Comparison of ENCODE assay signal across 18 mouse cellular contexts in genomic region chr19:10143667-10144066, GRCm38 (mm10). TPM values are rescaled to one million over a fixed set of nuclear protein-coding genes. Genes with fewer than 3 reads are reported as not detected.
DNase-seq lines count a peak whose midpoint lies in the region; ATAC-seq and TF ChIP-seq lines count a peak whose summit lies in the region.
"Had no signal": no experiment of that assay in that cellular context is flagged by ENCODE, and none has a peak within 500 bp of the region (broad histone marks: within the 10 kb centered on the region; RNA-seq: fewer than 3 reads in every experiment).

No protein-coding gene starts in this region.

- no peak overlapping the region for H3K4me2 ChIP-seq in forebrain, embryonic 11.5 days (ENCODE audit: low read depth, low read length, severe bottlenecking)
- no peak overlapping the region for H3K4me2 ChIP-seq in forebrain, embryonic 15.5 days (replicated peaks)
- no peak overlapping the region for H3K4me2 ChIP-seq in midbrain, embryonic 11.5 days
- H3K4me2 ChIP-seq in midbrain, embryonic 15.5 days: no peak overlapping the region
- no peak overlapping the region for H3K4me2 ChIP-seq in midbrain, embryonic 13.5 days (replicated peaks)
- H3K4me2 ChIP-seq: embryonic facial prominence, embryonic 13.5 days; hindbrain, embryonic 15.5 days; liver, embryonic 13.5 days had no signal

- H3K4me3 ChIP-seq in forebrain, embryonic 11.5 days (ENCODE audit: low read depth, low read length): no peak overlapping the region
- no peak overlapping the region for H3K4me3 ChIP-seq in forebrain, embryonic 15.5 days
- H3K4me3 ChIP-seq in midbrain, embryonic 11.5 days (ENCODE audit: low read depth, low read length): no peak overlapping the region
- no peak overlapping the region for H3K4me3 ChIP-seq in midbrain, embryonic 15.5 days
- H3K4me3 ChIP-seq in midbrain, embryonic 13.5 days (replicated peaks): no peak overlapping the region
- H3K4me3 ChIP-seq: embryonic facial prominence, embryonic 13.5 days; heart, adult 2 months; hindbrain, embryonic 15.5 days; liver, embryonic 13.5 days; myocyte had no signal

- intact Hi-C loops in left cerebral cortex, postnatal 14 days (cut with DNase I): no loop called here

- DNase-seq in forebrain, embryonic 11.5 days (ENCODE audit: low spot score): no peak
- DNase-seq in midbrain, embryonic 11.5 days (ENCODE audit: low spot score, missing footprints): peak; percentile 85
- DNase-seq in brain, embryonic 14.5 days (ENCODE audit: low read depth): peak; percentile 60
- no peak for DNase-seq in adrenal gland, adult (ENCODE audit: inconsistent age in 2 of 2, low spot score in 1 of 2)
- DNase-seq in left cerebral cortex, postnatal 14 days (ENCODE audit: low spot score in 2 of 2): no peak
- DNase-seq: cerebellum, postnatal 14 days; gastrocnemius, postnatal 10 days; heart, adult 2 months; liver, embryonic 13.5 days; right cerebral cortex, postnatal 25 days had no signal

- ATAC-seq in forebrain, embryonic 11.5 days (replicated peaks; ENCODE audit: low FRiP score): peak; percentile 51; the same call in 1 of the 2 replicates
- no peak for ATAC-seq in forebrain, embryonic 15.5 days (replicated peaks)
- ATAC-seq in midbrain, embryonic 11.5 days (ENCODE audit: low FRiP score): 0 out of 2 replicates have a peak, but pooled peaks have one; percentile 27
- ATAC-seq in midbrain, embryonic 15.5 days (replicated peaks): no peak
- peak; percentile 56; the same call in 1 of the 2 replicates for ATAC-seq in midbrain, embryonic 13.5 days
- ATAC-seq: intestine, postnatal 0 days had no signal

- TF ChIP-seq CTCF in brain, embryonic 14.5 days (IDR thresholded peaks at IDR 0.05; ENCODE audit: borderline replicate concordance, extremely low read depth, insufficient read depth, insufficient read length): no peak

- no peaks in the 10 kb centered on the region for H3K4me1 ChIP-seq in forebrain, embryonic 11.5 days (replicated peaks; ENCODE audit: control insufficient read depth, insufficient read depth, low read length)
- H3K4me1 ChIP-seq in forebrain, embryonic 15.5 days: no peaks in the 10 kb centered on the region
- H3K4me1 ChIP-seq in midbrain, embryonic 11.5 days (ENCODE audit: control insufficient read depth, insufficient read depth, low read length): peaks cover 5% of the 10 kb centered on the region; the same call in 1 of the 2 replicates
- H3K4me1 ChIP-seq in midbrain, embryonic 15.5 days: no peaks in the 10 kb centered on the region
- H3K4me1 ChIP-seq in midbrain, embryonic 13.5 days (replicated peaks): no peaks in the 10 kb centered on the region
- H3K4me1 ChIP-seq: embryonic facial prominence, embryonic 13.5 days; hindbrain, embryonic 15.5 days had no signal

- no peaks in the 10 kb centered on the region for H3K36me3 ChIP-seq in forebrain, embryonic 11.5 days (ENCODE audit: control insufficient read depth, insufficient read depth, low read length)
- no peaks in the 10 kb centered on the region for H3K36me3 ChIP-seq in forebrain, embryonic 15.5 days
- H3K36me3 ChIP-seq in midbrain, embryonic 11.5 days (ENCODE audit: control insufficient read depth, insufficient read depth, low read length): no peaks in the 10 kb centered on the region
- H3K36me3 ChIP-seq in midbrain, embryonic 15.5 days (replicated peaks): no peaks in the 10 kb centered on the region
- H3K36me3 ChIP-seq in midbrain, embryonic 13.5 days: no peaks in the 10 kb centered on the region
- H3K36me3 ChIP-seq: embryonic facial prominence, embryonic 13.5 days; hindbrain, embryonic 15.5 days; liver, embryonic 13.5 days had no signal

- 35% methylated on average over 2 of the region's 2 CpGs for WGBS in forebrain, embryonic 11.5 days
- 16% methylated on average over 2 of the region's 2 CpGs for WGBS in forebrain, embryonic 15.5 days
- 38% methylated on average over 2 of the region's 2 CpGs for WGBS in midbrain, embryonic 11.5 days
- 19% methylated on average over 2 of the region's 2 CpGs for WGBS in midbrain, embryonic 15.5 days
- 25% methylated on average over 2 of the region's 2 CpGs for WGBS in midbrain, embryonic 13.5 days

- H3K27ac ChIP-seq in forebrain, embryonic 11.5 days (ENCODE audit: low read depth, low read length): no peak overlapping the region
- no peak overlapping the region for H3K27ac ChIP-seq in forebrain, embryonic 15.5 days (replicated peaks)
- no peak overlapping the region for H3K27ac ChIP-seq in midbrain, embryonic 11.5 days (ENCODE audit: low read depth, low read length)
- no peak overlapping the region for H3K27ac ChIP-seq in midbrain, embryonic 15.5 days
- H3K27ac ChIP-seq in midbrain, embryonic 13.5 days: no peak overlapping the region
- H3K27ac ChIP-seq: embryonic facial prominence, embryonic 13.5 days; heart, adult 2 months; hindbrain, embryonic 15.5 days; liver, embryonic 13.5 days had no signal

- no peak overlapping the region for H3K9ac ChIP-seq in forebrain, embryonic 11.5 days (ENCODE audit: low read length)
- H3K9ac ChIP-seq in forebrain, embryonic 15.5 days (replicated peaks): no peak overlapping the region
- H3K9ac ChIP-seq in midbrain, embryonic 11.5 days (ENCODE audit: low read length): no peak overlapping the region
- no peak overlapping the region for H3K9ac ChIP-seq in midbrain, embryonic 15.5 days
- no peak overlapping the region for H3K9ac ChIP-seq in midbrain, embryonic 13.5 days (replicated peaks)
- H3K9ac ChIP-seq: embryonic facial prominence, embryonic 13.5 days; hindbrain, embryonic 15.5 days; liver, embryonic 13.5 days had no signal

- no peak for TF ChIP-seq POLR2A in brain, embryonic 14.5 days (IDR thresholded peaks at IDR 0.05; ENCODE audit: borderline replicate concordance, extremely low read depth, insufficient read depth, insufficient read length, poor library complexity, severe bottlenecking)

- no peaks in the 10 kb centered on the region for H3K9me3 ChIP-seq in forebrain, embryonic 11.5 days (ENCODE audit: control insufficient read depth, low read length)
- no peaks in the 10 kb centered on the region for H3K9me3 ChIP-seq in forebrain, embryonic 15.5 days
- H3K9me3 ChIP-seq in midbrain, embryonic 11.5 days (ENCODE audit: control insufficient read depth, low read length): no peaks in the 10 kb centered on the region
- no peaks in the 10 kb centered on the region for H3K9me3 ChIP-seq in midbrain, embryonic 15.5 days
- H3K9me3 ChIP-seq in midbrain, embryonic 13.5 days: no peaks in the 10 kb centered on the region
- H3K9me3 ChIP-seq: embryonic facial prominence, embryonic 13.5 days; hindbrain, embryonic 15.5 days; liver, embryonic 13.5 days had no signal

- H3K27me3 ChIP-seq in forebrain, embryonic 11.5 days (ENCODE audit: control insufficient read depth, insufficient read depth, low read length): no peaks in the 10 kb centered on the region
- H3K27me3 ChIP-seq in forebrain, embryonic 15.5 days: no peaks in the 10 kb centered on the region
- H3K27me3 ChIP-seq in midbrain, embryonic 11.5 days (ENCODE audit: control insufficient read depth, insufficient read depth, low read length): no peaks in the 10 kb centered on the region
- H3K27me3 ChIP-seq in midbrain, embryonic 15.5 days (replicated peaks): no peaks in the 10 kb centered on the region
- H3K27me3 ChIP-seq in midbrain, embryonic 13.5 days: no peaks in the 10 kb centered on the region
- H3K27me3 ChIP-seq: embryonic facial prominence, embryonic 13.5 days; hindbrain, embryonic 15.5 days; liver, embryonic 13.5 days; Patski had no signal

RNA-seq across cellular contexts. Expression of gene Fads1, which starts 39.0 kb away (rescaled TPM):
- 192 and 196 TPM in 2 replicates for polyA plus RNA-seq in forebrain, embryonic 11.5 days (2014; fragmentation: Nextera tagmentation; extraction: Ambion mirVana)
- 158 and 166 TPM in 2 replicates for polyA plus RNA-seq in forebrain, embryonic 15.5 days (2015; fragmentation: Nextera tagmentation; extraction: Ambion mirVana)
- 152 and 155 TPM in 2 replicates for polyA plus RNA-seq in midbrain, embryonic 11.5 days (2014; fragmentation: Nextera tagmentation; extraction: Ambion mirVana)
- 175 and 182 TPM in 2 replicates for polyA plus RNA-seq in midbrain, embryonic 15.5 days (2015; fragmentation: Nextera tagmentation; extraction: Ambion mirVana)
- polyA plus RNA-seq in brain, embryonic 14.5 days (2012; rRNA removed): 136 and 139 TPM in 2 replicates
- polyA plus RNA-seq in midbrain, embryonic 13.5 days (2015; fragmentation: Nextera tagmentation; extraction: Ambion mirVana): 173 and 178 TPM in 2 replicates
- total RNA-seq in left cerebral cortex, postnatal 14 days (2021): 100 to 1,000 TPM; 155 to 165 TPM

RNA-seq across cellular contexts. Expression of gene Fads2, which starts 42.1 kb away (rescaled TPM):
- polyA plus RNA-seq in forebrain, embryonic 11.5 days (2014; fragmentation: Nextera tagmentation; extraction: Ambion mirVana): 75.9 and 83.8 TPM in 2 replicates
- polyA plus RNA-seq in forebrain, embryonic 15.5 days (2015; fragmentation: Nextera tagmentation; extraction: Ambion mirVana): 164 and 166 TPM in 2 replicates
- polyA plus RNA-seq in midbrain, embryonic 11.5 days (2014; fragmentation: Nextera tagmentation; extraction: Ambion mirVana): 76.4 and 80.5 TPM in 2 replicates
- polyA plus RNA-seq in midbrain, embryonic 15.5 days (2015; fragmentation: Nextera tagmentation; extraction: Ambion mirVana): 215 and 222 TPM in 2 replicates
- polyA plus RNA-seq in brain, embryonic 14.5 days (2012; rRNA removed): 195 and 216 TPM in 2 replicates
- 169 and 173 TPM in 2 replicates for polyA plus RNA-seq in midbrain, embryonic 13.5 days (2015; fragmentation: Nextera tagmentation; extraction: Ambion mirVana)
- total RNA-seq in left cerebral cortex, postnatal 14 days (2021): 100 to 1,000 TPM; 175 to 191 TPM

Comparison
In these comparisons a context has a peak if more than half of its experiments do, and no peak if none do; other contexts are left out.
1. ATAC-seq: peak in forebrain, embryonic 11.5 days (single experiment), midbrain, embryonic 11.5 days (single experiment) and midbrain, embryonic 13.5 days (single experiment); none in forebrain, embryonic 15.5 days (single experiment) and midbrain, embryonic 15.5 days (single experiment).
2. DNase-seq: peak in midbrain, embryonic 11.5 days (single experiment) and brain, embryonic 14.5 days (single experiment); none in forebrain, embryonic 11.5 days (single experiment), adrenal gland, adult (0 of 2) and left cerebral cortex, postnatal 14 days (0 of 2).